Comparison of ENCODE assay signal across 8 mouse cellular contexts in genomic region chr13:34129485-34130225, GRCm38 (mm10). TPM values are rescaled to one million over a fixed set of nuclear protein-coding genes. Genes with fewer than 3 reads are reported as not detected.
A peak's percentile ranks its signal among the peaks of the same experiment; 100 is the strongest.
DNase-seq lines count a peak whose midpoint lies in the region; ATAC-seq and TF ChIP-seq lines count a peak whose summit lies in the region.

No protein-coding gene starts in this region.

- no peaks in the 10 kb centered on the region for H3K9me3 ChIP-seq in G1E (replicated peaks)
- H3K9me3 ChIP-seq in embryonic facial prominence, embryonic 15.5 days (replicated peaks) = no peaks in the 10 kb centered on the region
- no peaks in the 10 kb centered on the region for H3K9me3 ChIP-seq in hindbrain, embryonic 11.5 days (ENCODE audit: control insufficient read depth, low read length)

- peak; percentile 57 to 58 for DNase-seq in B cell, adult 2 months
- peak; percentile 47 for DNase-seq in G1E (ENCODE audit: low spot score)
- DNase-seq in hindbrain, embryonic 11.5 days (ENCODE audit: low spot score) = peak; percentile 87
- DNase-seq in layer of hippocampus, postnatal 25 days (ENCODE audit: extremely low spot score in 1 of 2, low spot score in 1 of 2) = peak; percentile 63 to 66
- DNase-seq in lung, postnatal 4 days = peak; percentile 35 to 48
- peak; percentile 42 to 66 for DNase-seq in right cerebral cortex, postnatal 36 days (ENCODE audit: low spot score in 2 of 2)
- no peak for DNase-seq in ovary, postnatal 14 days (ENCODE audit: low spot score)

- peak overlapping the region; percentile 87 for H3K4me2 ChIP-seq in embryonic facial prominence, embryonic 15.5 days (replicated peaks)
- peak overlapping the region; percentile 60 for H3K4me2 ChIP-seq in hindbrain, embryonic 11.5 days (replicated peaks; ENCODE audit: low read depth, low read length)

- peak overlapping the region; percentile 84 for H3K27ac ChIP-seq in embryonic facial prominence, embryonic 15.5 days (replicated peaks)
- H3K27ac ChIP-seq in hindbrain, embryonic 11.5 days (ENCODE audit: low read depth, low read length) = peak overlapping the region; percentile 100

- H3K36me3 ChIP-seq in G1E (replicated peaks) = no peaks in the 10 kb centered on the region
- peaks cover 4% of the 10 kb centered on the region; the same call in 1 of the 2 replicates for H3K36me3 ChIP-seq in embryonic facial prominence, embryonic 15.5 days
- no peaks in the 10 kb centered on the region for H3K36me3 ChIP-seq in hindbrain, embryonic 11.5 days (ENCODE audit: control insufficient read depth, insufficient read depth, low read length)

- peaks cover 36% of the 10 kb centered on the region for H3K4me1 ChIP-seq in G1E (ENCODE audit: insufficient read depth, low read depth, low read length)
- peaks cover 47% of the 10 kb centered on the region for H3K4me1 ChIP-seq in embryonic facial prominence, embryonic 15.5 days
- H3K4me1 ChIP-seq in hindbrain, embryonic 11.5 days (replicated peaks; ENCODE audit: control insufficient read depth, insufficient read depth, low read length) = peaks cover 12% of the 10 kb centered on the region

- H3K4me3 ChIP-seq in G1E (ENCODE audit: low read depth, low read length) = peak overlapping the region; percentile 75
- H3K4me3 ChIP-seq in embryonic facial prominence, embryonic 15.5 days (replicated peaks) = peak overlapping the region; percentile 67
- peak overlapping the region; percentile 63 for H3K4me3 ChIP-seq in hindbrain, embryonic 11.5 days (ENCODE audit: low read depth, low read length)

- no peak for ATAC-seq in G1E (ENCODE audit: extremely low read depth, insufficient number of reproducible peaks, low FRiP score, poor library complexity, severe bottlenecking)
- peak; percentile 17; the same call in 1 of the 2 replicates for ATAC-seq in embryonic facial prominence, embryonic 15.5 days (ENCODE audit: insufficient number of reproducible peaks, low FRiP score, low TSS enrichment, low read depth)
- peak; percentile 18; the same call in 1 of the 2 replicates for ATAC-seq in hindbrain, embryonic 11.5 days (ENCODE audit: low FRiP score)

- TF ChIP-seq CTCF in G1E (IDR thresholded peaks at IDR 0.05; ENCODE audit: low read depth, low read length) = no peak

- H3K9ac ChIP-seq in embryonic facial prominence, embryonic 15.5 days = peak overlapping the region; percentile 42
- peak overlapping the region; percentile 81 for H3K9ac ChIP-seq in hindbrain, embryonic 11.5 days (ENCODE audit: low read depth, low read length)

- under 1% methylated on average over 31 of the region's 31 CpGs for WGBS in embryonic facial prominence, embryonic 15.5 days
- WGBS in hindbrain, embryonic 11.5 days = under 1% methylated on average over 31 of the region's 31 CpGs

- H3K27me3 ChIP-seq in G1E (ENCODE audit: insufficient read depth, low read length) = peaks cover 46% of the 10 kb centered on the region
- peaks cover 7% of the 10 kb centered on the region; the same call in 1 of the 2 replicates for H3K27me3 ChIP-seq in embryonic facial prominence, embryonic 15.5 days
- H3K27me3 ChIP-seq in hindbrain, embryonic 11.5 days (ENCODE audit: control insufficient read depth, insufficient read depth, low read length) = no peaks in the 10 kb centered on the region

RNA-seq across cellular contexts. Expression of gene Tubb2b, which starts 0.6 kb away (rescaled TPM):
- 3.5 and 4.0 TPM in 2 replicates for total RNA-seq in G1E (2014; fragmentation: Nextera tagmentation)
- total RNA-seq in G1E (2017) = 9.7 and 15.9 TPM in 2 replicates
- 2.6 and 3.8 TPM in 2 replicates for polyA plus RNA-seq in G1E (2012)
- polyA plus RNA-seq in embryonic facial prominence, embryonic 15.5 days (2015; fragmentation: Nextera tagmentation; extraction: Ambion mirVana) = 55.4 and 56.9 TPM in 2 replicates
- 318 and 341 TPM in 2 replicates for polyA plus RNA-seq in hindbrain, embryonic 11.5 days (2014; fragmentation: Nextera tagmentation; extraction: Ambion mirVana)
- total RNA-seq in layer of hippocampus, postnatal 25 days (2021) = 100 to 1,000 TPM; 319 to 347 TPM

RNA-seq across cellular contexts. Expression of gene Psmg4, which starts 33.1 kb away (rescaled TPM):
- 5.9 and 13.4 TPM in 2 replicates for total RNA-seq in G1E (2014; fragmentation: Nextera tagmentation)
- total RNA-seq in G1E (2017) = 126 and 143 TPM in 2 replicates
- polyA plus RNA-seq in G1E (2012) = 22.7 and 38.1 TPM in 2 replicates
- polyA plus RNA-seq in embryonic facial prominence, embryonic 15.5 days (2015; fragmentation: Nextera tagmentation; extraction: Ambion mirVana) = 72.6 and 76.4 TPM in 2 replicates
- polyA plus RNA-seq in hindbrain, embryonic 11.5 days (2014; fragmentation: Nextera tagmentation; extraction: Ambion mirVana) = 92.0 and 95.8 TPM in 2 replicates
- 10 to 100 TPM; 26.2 to 26.7 TPM for total RNA-seq in layer of hippocampus, postnatal 25 days (2021)

RNA-seq across cellular contexts. Expression of gene Tubb2a, which starts 51.8 kb away (rescaled TPM):
- total RNA-seq in G1E (2014; fragmentation: Nextera tagmentation) = 2.5 and 4.4 TPM in 2 replicates
- total RNA-seq in G1E (2017) = 63.8 and 86.5 TPM in 2 replicates
- polyA plus RNA-seq in G1E (2012) = 8.5 and 16.7 TPM in 2 replicates
- polyA plus RNA-seq in embryonic facial prominence, embryonic 15.5 days (2015; fragmentation: Nextera tagmentation; extraction: Ambion mirVana) = 208 and 211 TPM in 2 replicates
- 422 and 447 TPM in 2 replicates for polyA plus RNA-seq in hindbrain, embryonic 11.5 days (2014; fragmentation: Nextera tagmentation; extraction: Ambion mirVana)
- 1,000 to 10,000 TPM; 1,288 to 1,354 TPM for total RNA-seq in layer of hippocampus, postnatal 25 days (2021)

Comparison
In these comparisons a context has a peak if more than half of its experiments do, and no peak if none do; other contexts are left out.
1. RNA of gene Tubb2b, which starts 0.6 kb away (polyA plus RNA-seq): 318 to 341 TPM in hindbrain, embryonic 11.5 days and 55.4 to 56.9 TPM in embryonic facial prominence, embryonic 15.5 days; 2.6 to 3.8 TPM in G1E; every median in the first group is over 10 times any median in the second.
2. RNA of gene Tubb2a, which starts 51.8 kb away (polyA plus RNA-seq): 422 to 447 TPM in hindbrain, embryonic 11.5 days and 208 to 211 TPM in embryonic facial prominence, embryonic 15.5 days; 8.5 to 16.7 TPM in G1E; every median in the first group is over 10 times any median in the second.
3. Peak in every context shown above with its lines, with median percentiles within 50 percentile points of each other: H3K4me3 ChIP-seq.